In the genomic region with DNA sequence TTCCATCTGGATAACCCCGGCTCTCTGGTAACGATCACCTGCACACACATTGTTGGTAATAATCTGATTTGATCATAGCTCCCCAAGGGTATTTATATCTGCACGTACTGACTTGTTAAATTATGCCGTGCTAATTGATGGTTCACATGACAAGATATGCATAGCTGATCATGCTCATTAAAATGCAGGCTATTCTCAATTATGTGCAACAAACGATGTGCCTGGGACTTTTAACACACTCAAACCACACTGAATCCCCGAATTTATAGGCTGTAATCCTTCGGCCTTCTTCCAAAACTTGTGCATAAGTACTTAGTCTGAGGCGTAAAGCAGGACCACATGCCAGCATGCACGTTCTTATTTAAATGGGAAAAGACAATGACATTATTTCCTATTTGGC, we compare ENCODE assay signal across 12 mouse cellular contexts.
"Had no signal": no experiment of that assay in that cellular context is flagged by ENCODE, and none has a peak within 500 bp of the region (broad histone marks: within the 10 kb centered on the region; RNA-seq: fewer than 3 reads in every experiment).

No protein-coding gene starts in this region.

- ATAC-seq: liver, postnatal 0 days had no signal

- H3K27me3 ChIP-seq: limb, embryonic 12.5 days; liver, embryonic 13.5 days; lung, embryonic 15.5 days; midbrain, embryonic 12.5 days had no signal

- H3K9ac ChIP-seq: limb, embryonic 12.5 days; liver, embryonic 13.5 days; liver, postnatal 0 days; lung, embryonic 15.5 days; midbrain, embryonic 12.5 days had no signal

- H3K4me1 ChIP-seq: liver, embryonic 13.5 days had no signal

- DNase-seq: kidney, postnatal 25 days; liver; liver, embryonic 13.5 days; liver, postnatal 0 days; lung, postnatal 14 days; thymus, adult 18-20 months; thymus, postnatal 14 days had no signal

- H3K4me2 ChIP-seq: limb, embryonic 12.5 days; liver, embryonic 13.5 days; lung, embryonic 15.5 days; midbrain, embryonic 12.5 days had no signal

- H3K36me3 ChIP-seq: liver, embryonic 13.5 days; lung, embryonic 15.5 days had no signal

- H3K4me3 ChIP-seq: limb, embryonic 12.5 days; liver, embryonic 13.5 days; lung, embryonic 15.5 days; megakaryocyte, embryonic 14.5 days; midbrain, embryonic 12.5 days had no signal

- H3K27ac ChIP-seq: liver, embryonic 13.5 days; lung, embryonic 15.5 days; macrophage had no signal

- H3K9me3 ChIP-seq: limb, embryonic 12.5 days; liver, embryonic 13.5 days; lung, embryonic 15.5 days; midbrain, embryonic 12.5 days had no signal
